ENCODE assay signal across 11 mouse cellular contexts in genomic region chr15:86091998-86092670, GRCm38 (mm10). TPM values are rescaled to one million over a fixed set of nuclear protein-coding genes. Genes with fewer than 3 reads are reported as not detected.
A peak's percentile ranks its signal among the peaks of the same experiment; 100 is the strongest.
DNase-seq lines count a peak whose midpoint lies in the region; ATAC-seq and TF ChIP-seq lines count a peak whose summit lies in the region.
"Had no signal": no experiment of that assay in that cellular context is flagged by ENCODE, and none has a peak within 500 bp of the region (broad histone marks: within the 10 kb centered on the region; RNA-seq: fewer than 3 reads in every experiment).

No protein-coding gene starts in this region.

- peak; percentile 67 for ATAC-seq in liver, embryonic 15.5 days (ENCODE audit: insufficient read depth)
- ATAC-seq in stomach, embryonic 14.5 days (ENCODE audit: insufficient number of reproducible peaks, insufficient read depth, low FRiP score, low read depth): no peak
- ATAC-seq in forebrain, embryonic 14.5 days: no peak
- ATAC-seq: forebrain, embryonic 13.5 days had no signal

- H3K4me1 ChIP-seq in liver, adult 2 months (ENCODE audit: control insufficient read depth, insufficient read depth, low read length): peaks cover 37% of the 10 kb centered on the region
- H3K4me1 ChIP-seq in liver, embryonic 15.5 days (replicated peaks): peaks cover 60% of the 10 kb centered on the region
- H3K4me1 ChIP-seq in stomach, embryonic 14.5 days (ENCODE audit: control insufficient read depth, insufficient read depth, low read length): peaks cover 34% of the 10 kb centered on the region
- H3K4me1 ChIP-seq in forebrain, embryonic 14.5 days (ENCODE audit: control insufficient read depth, insufficient read depth, low read length): peaks cover 15% of the 10 kb centered on the region

- H3K36me3 ChIP-seq in liver, adult 2 months (ENCODE audit: control insufficient read depth, insufficient read depth, low read length): no peaks in the 10 kb centered on the region
- H3K36me3 ChIP-seq in liver, embryonic 15.5 days (replicated peaks): peaks cover 29% of the 10 kb centered on the region
- no peaks in the 10 kb centered on the region for H3K36me3 ChIP-seq in stomach, embryonic 14.5 days (ENCODE audit: control insufficient read depth, insufficient read depth, low read length)
- H3K36me3 ChIP-seq in forebrain, embryonic 14.5 days (ENCODE audit: control insufficient read depth, insufficient read depth, low read length): peaks cover 17% of the 10 kb centered on the region

- peak; percentile 99 for DNase-seq in liver, adult 2 months (ENCODE audit: extremely low read depth, low read depth, low spot score)
- DNase-seq in liver: no peak
- peak; percentile 98 for DNase-seq in kidney, adult 9 months
- no peak for DNase-seq in forebrain, embryonic 14.5 days (ENCODE audit: low spot score)
- DNase-seq in cerebellum, adult 11 months: no peak

- H3K4me3 ChIP-seq in liver, adult 2 months (ENCODE audit: insufficient read depth, low read depth, low read length): peak overlapping the region; percentile 40
- no peak overlapping the region for H3K4me3 ChIP-seq in liver, embryonic 15.5 days (replicated peaks)
- H3K4me3 ChIP-seq in stomach, embryonic 14.5 days (ENCODE audit: low read depth, low read length): no peak overlapping the region
- no peak overlapping the region for H3K4me3 ChIP-seq in forebrain, embryonic 14.5 days (ENCODE audit: low read depth, low read length)
- H3K4me3 ChIP-seq: forebrain, embryonic 13.5 days; neural tube, embryonic 12.5 days had no signal

- H3K4me2 ChIP-seq in liver, embryonic 15.5 days: peak overlapping the region; percentile 27
- no peak overlapping the region for H3K4me2 ChIP-seq in stomach, embryonic 14.5 days (replicated peaks; ENCODE audit: low read depth, low read length)
- H3K4me2 ChIP-seq in forebrain, embryonic 14.5 days (ENCODE audit: low read length): no peak overlapping the region
- H3K4me2 ChIP-seq: forebrain, embryonic 13.5 days; neural tube, embryonic 12.5 days had no signal

- no peaks in the 10 kb centered on the region for H3K9me3 ChIP-seq in liver, embryonic 15.5 days (replicated peaks)
- no peaks in the 10 kb centered on the region for H3K9me3 ChIP-seq in stomach, embryonic 14.5 days (ENCODE audit: control insufficient read depth, low read depth, low read length)
- no peaks in the 10 kb centered on the region for H3K9me3 ChIP-seq in forebrain, embryonic 14.5 days (replicated peaks; ENCODE audit: control insufficient read depth, low read length)
- H3K9me3 ChIP-seq: forebrain, embryonic 13.5 days; G1E; neural tube, embryonic 12.5 days had no signal

- peak overlapping the region; percentile 65 for H3K9ac ChIP-seq in liver, adult 2 months (ENCODE audit: low read depth, low read length)
- no peak overlapping the region for H3K9ac ChIP-seq in liver, embryonic 15.5 days
- no peak overlapping the region for H3K9ac ChIP-seq in stomach, embryonic 14.5 days (replicated peaks; ENCODE audit: low read depth, low read length)
- H3K9ac ChIP-seq in forebrain, embryonic 14.5 days (ENCODE audit: low read length): no peak overlapping the region
- H3K9ac ChIP-seq: forebrain, embryonic 13.5 days; neural tube, embryonic 12.5 days had no signal

- no peak for TF ChIP-seq CTCF in liver, adult 2 months (IDR thresholded peaks at IDR 0.05; ENCODE audit: low read depth, low read length)

- WGBS in liver, adult 2 months: 24% methylated on average over 12 of the region's 12 CpGs
- 76% methylated on average over 12 of the region's 12 CpGs for WGBS in liver, embryonic 15.5 days (ENCODE audit: insufficient replicate concordance)
- WGBS in stomach, embryonic 14.5 days: 86% methylated on average over 12 of the region's 12 CpGs
- WGBS in forebrain, embryonic 14.5 days: 86% methylated on average over 12 of the region's 12 CpGs

- H3K27me3 ChIP-seq in liver, adult 2 months (ENCODE audit: control insufficient read depth, insufficient read depth, low read length): no peaks in the 10 kb centered on the region
- no peaks in the 10 kb centered on the region for H3K27me3 ChIP-seq in liver, embryonic 15.5 days
- H3K27me3 ChIP-seq in stomach, embryonic 14.5 days (ENCODE audit: control insufficient read depth, insufficient read depth, low read length): no peaks in the 10 kb centered on the region
- no peaks in the 10 kb centered on the region for H3K27me3 ChIP-seq in forebrain, embryonic 14.5 days (replicated peaks; ENCODE audit: control insufficient read depth, insufficient read depth, low read length)
- H3K27me3 ChIP-seq: forebrain, embryonic 13.5 days; neural tube, embryonic 12.5 days had no signal

- peak overlapping the region; percentile 95 for H3K27ac ChIP-seq in liver, adult 2 months (replicated peaks; ENCODE audit: insufficient read depth, low read depth, low read length)
- H3K27ac ChIP-seq in liver, embryonic 15.5 days (replicated peaks): peak overlapping the region; percentile 71
- H3K27ac ChIP-seq in stomach, embryonic 14.5 days (ENCODE audit: low read length): peak overlapping the region; percentile 23; the same call in 1 of the 2 replicates
- H3K27ac ChIP-seq in forebrain, embryonic 14.5 days (ENCODE audit: low read depth, low read length): no peak overlapping the region
- H3K27ac ChIP-seq: forebrain, embryonic 13.5 days; macrophage; neural tube, embryonic 12.5 days had no signal

- peaks cover 9% of the 10 kb centered on the region; the same call in 1 of the 2 replicates for H3K79me2 ChIP-seq in liver, adult 2 months (ENCODE audit: control insufficient read depth, insufficient read depth, low read length)

- no peak for TF ChIP-seq POLR2A in liver, adult 2 months (IDR thresholded peaks at IDR 0.05; ENCODE audit: extremely low read depth, insufficient read depth, low read length)

RNA-seq across cellular contexts. Expression of gene Gramd4, which starts 34.6 kb away (rescaled TPM):
- total RNA-seq in liver, adult 2 months (2014; rRNA removed): 2.4 and 3.8 TPM in 2 replicates
- polyA plus RNA-seq in liver, adult 2 months (2012; rRNA removed): 5.6 and 6.0 TPM in 2 replicates
- 6.3 and 7.8 TPM in 2 replicates for polyA plus RNA-seq in liver, embryonic 15.5 days (2015; fragmentation: Nextera tagmentation; extraction: Ambion mirVana)
- polyA plus RNA-seq in stomach, embryonic 14.5 days (2014; fragmentation: Nextera tagmentation; extraction: Ambion mirVana): 7.2 and 7.6 TPM in 2 replicates
- 20.7 and 28.0 TPM in 2 replicates for polyA plus RNA-seq in forebrain, embryonic 14.5 days (2014; fragmentation: Nextera tagmentation; extraction: Ambion mirVana)

RNA-seq across cellular contexts. Expression of gene Celsr1, which starts 58.6 kb away (rescaled TPM):
- 2.4 and 3.7 TPM in 2 replicates for total RNA-seq in liver, adult 2 months (2014; rRNA removed)
- polyA plus RNA-seq in liver, adult 2 months (2012; rRNA removed): 11.5 and 12.4 TPM in 2 replicates
- polyA plus RNA-seq in liver, embryonic 15.5 days (2015; fragmentation: Nextera tagmentation; extraction: Ambion mirVana): 0.01 and 0.08 TPM in 2 replicates
- polyA plus RNA-seq in stomach, embryonic 14.5 days (2014; fragmentation: Nextera tagmentation; extraction: Ambion mirVana): 6.8 and 7.8 TPM in 2 replicates
- 8.6 and 9.6 TPM in 2 replicates for polyA plus RNA-seq in forebrain, embryonic 14.5 days (2014; fragmentation: Nextera tagmentation; extraction: Ambion mirVana)
- polyA plus RNA-seq: macrophage had no signal

Comparison
In these comparisons a context has a peak if more than half of its experiments do, and no peak if none do; other contexts are left out.
1. DNase-seq: peak in liver, adult 2 months (single experiment) and kidney, adult 9 months (single experiment); none in liver (single experiment), forebrain, embryonic 14.5 days (single experiment) and cerebellum, adult 11 months (single experiment).